Mouse (Mus musculus) inflammation-experienced regulatory T-cells, adult 16 weeks (primary cell): Measurements from ENCODE around the gene Itgae. TPM values are rescaled to one million over a fixed set of nuclear protein-coding genes. Genes with fewer than 3 reads are reported as not detected.

Experiments used
- polyA plus RNA-seq: library from polyadenylated mRNA; unstranded; fragments of 100-300 nt; shearing (Covaris generic); gene quantifications from one replicate; pipeline ENCODE4 v1.2.1, GENCODE M21; 2017

Gene Itgae
- polyA plus RNA-seq = 95.2 TPM

GRCm38 (mm10) chr11:73090283-73090682, at the start of gene Itgae:
Itgae (plus strand) TSS chr11:73090583.

DNA sequence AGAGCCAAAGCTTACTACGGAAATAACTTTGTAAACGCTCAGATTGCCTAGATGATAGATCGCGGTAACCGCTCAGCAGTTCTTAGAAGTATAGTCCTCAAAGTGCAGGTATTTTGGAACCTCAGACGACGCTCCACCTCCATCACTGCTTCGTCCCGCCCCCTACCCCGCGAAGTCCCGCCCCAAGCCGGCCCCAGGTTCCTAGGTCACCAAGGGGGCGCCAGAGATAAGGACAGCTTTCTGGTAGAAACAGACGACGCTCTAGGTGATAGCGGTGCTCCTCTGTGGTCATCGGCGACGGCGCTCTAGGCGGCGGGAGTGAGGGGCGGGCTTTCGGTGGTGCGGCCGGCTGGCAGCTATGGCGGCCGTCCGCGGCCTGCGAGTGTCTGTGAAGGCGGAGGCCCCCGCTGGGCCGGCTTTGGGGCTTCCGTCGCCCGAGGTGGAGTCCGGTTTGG, 42.8 kb upstream of the Itgae start, which contains the start of gene Ncbp3:
TSS of gene Ncbp3 (plus strand) at position 242 of the 455 bp plus-strand sequence.

GRCm38 (mm10) chr11:73137591-73138501, 47.5 kb downstream of the Itgae start, which contains the start of gene Haspin:
Haspin (minus strand) TSS chr11:73138294.

GRCm38 (mm10) chr11:73159957-73160810, 69.8 kb downstream of the Itgae start, which contains the start of gene P2rx5:
P2rx5 (plus strand) TSS chr11:73160421.

DNA sequence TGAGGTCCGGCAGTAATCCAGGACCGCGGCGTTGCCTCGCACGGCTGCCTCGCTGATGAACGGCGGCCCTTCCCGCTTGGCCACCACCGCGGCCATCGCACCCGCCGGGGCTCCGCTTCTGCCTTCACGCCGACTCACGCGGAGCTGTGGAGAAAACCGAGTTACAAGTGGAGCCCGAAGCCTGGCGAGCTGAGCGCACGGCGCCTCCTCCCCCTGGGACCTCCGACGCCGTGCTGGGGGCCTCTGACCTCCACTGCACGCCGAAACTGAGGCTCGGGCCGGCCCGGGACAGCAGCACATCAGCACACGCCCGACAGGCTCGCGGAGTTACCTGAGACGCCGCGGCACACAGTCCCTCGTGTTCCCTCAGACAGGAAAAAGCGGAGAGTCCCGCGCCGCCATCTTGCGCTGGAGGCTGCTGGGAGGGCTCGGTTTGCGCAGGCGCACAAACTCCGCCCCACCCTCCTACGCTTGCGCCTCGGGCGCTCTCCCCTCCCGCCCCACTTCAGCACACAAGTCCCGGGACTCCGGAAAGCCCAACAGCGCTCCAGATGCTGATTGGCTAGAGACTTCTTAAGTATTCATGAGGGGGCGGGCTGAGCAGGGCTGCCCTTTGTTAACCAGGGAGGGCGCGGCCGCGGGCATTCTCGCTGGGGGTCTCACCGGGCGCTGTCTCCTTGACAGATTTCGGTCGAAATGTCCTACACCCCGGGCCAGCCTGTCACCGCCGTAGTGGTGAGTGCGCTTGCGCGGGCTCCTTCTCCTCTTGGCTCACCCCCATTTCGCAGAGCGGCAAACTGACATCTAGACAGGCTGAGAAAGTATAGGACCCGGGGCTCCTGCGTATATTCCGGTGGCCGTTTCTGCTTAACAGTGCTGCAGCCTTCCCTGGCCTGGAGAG, 86.5 kb downstream of the Itgae start, which contains the start of the genes Emc6 and Tax1bp3:
TSS of gene Emc6 (minus strand) at position 430 of the 901 bp plus-strand sequence.
TSS of gene Tax1bp3 (plus strand) at position 476 of the 901 bp plus-strand sequence.

Other genes starting within 250 kb of the Itgae start
- gene Atp2a3, start 129.4 kb upstream of the Itgae start, polyA plus RNA-seq = 310 TPM
- 0.24 TPM for gene P2rx1, start 91.5 kb upstream of the Itgae start, polyA plus RNA-seq
- gene Camkk1, start 71.6 kb upstream of the Itgae start, polyA plus RNA-seq = 15.4 TPM
- gene Ncbp3, start 42.8 kb upstream of the Itgae start, polyA plus RNA-seq = 17.2 TPM
- gene Haspin, start 47.7 kb downstream of the Itgae start, polyA plus RNA-seq = 6.5 TPM
- gene P2rx5, start 69.8 kb downstream of the Itgae start, polyA plus RNA-seq = 0.16 TPM
- 55.7 TPM for gene Emc6, start 86.5 kb downstream of the Itgae start, polyA plus RNA-seq
- gene Tax1bp3, start 86.5 kb downstream of the Itgae start, polyA plus RNA-seq = 35.5 TPM
- gene Ctns, start 108.5 kb downstream of the Itgae start, polyA plus RNA-seq = 16.1 TPM
- 10.6 TPM for gene Shpk, start 108.9 kb downstream of the Itgae start, polyA plus RNA-seq
- not detected for gene Trpv1, start 143.7 kb downstream of the Itgae start, polyA plus RNA-seq
- gene Trpv3, start 176.8 kb downstream of the Itgae start, polyA plus RNA-seq = not detected
- not detected for gene Aspa, start 239.0 kb downstream of the Itgae start, polyA plus RNA-seq
- not detected for gene Gm49340, start 239.2 kb downstream of the Itgae start, polyA plus RNA-seq
- not detected for gene Spata22, start 239.2 kb downstream of the Itgae start, polyA plus RNA-seq